Comparison of ENCODE assay signal across 8 mouse cellular contexts in the genomic region with DNA sequence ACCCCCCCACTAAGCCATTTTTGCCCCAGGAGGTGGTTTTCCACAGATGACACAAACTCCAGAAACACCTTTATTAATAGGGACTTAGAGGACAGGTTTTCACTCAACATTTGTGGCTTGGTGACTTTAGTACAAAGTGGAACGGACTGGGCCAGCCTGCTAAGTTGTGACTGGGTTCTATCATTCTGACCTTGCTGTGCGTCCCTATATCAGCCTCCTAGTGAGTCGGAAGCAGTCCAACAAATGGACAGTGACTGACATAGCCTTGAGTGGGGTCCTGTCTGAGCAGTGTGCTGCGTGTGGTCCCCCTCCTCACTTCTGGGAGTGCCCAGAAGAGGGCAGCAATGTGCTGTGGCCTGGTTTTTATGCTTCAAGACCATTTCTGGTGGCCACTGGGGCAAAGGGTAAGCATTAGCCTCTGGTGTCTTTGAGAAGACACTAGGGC. TPM values are rescaled to one million over a fixed set of nuclear protein-coding genes. Genes with fewer than 3 reads are reported as not detected.
DNase-seq lines count a peak whose midpoint lies in the region; ATAC-seq and TF ChIP-seq lines count a peak whose summit lies in the region.

No protein-coding gene starts in this region.

- H3K9ac ChIP-seq in ES-Bruce4 (ENCODE audit: low read depth, poor library complexity, severe bottlenecking), result peak overlapping the region; percentile 98
- H3K9ac ChIP-seq in kidney, embryonic 14.5 days (ENCODE audit: low read depth, low read length), result peak overlapping the region; percentile 78

- H3K27ac ChIP-seq in ES-Bruce4 (ENCODE audit: insufficient read depth, low read length), result peak overlapping the region; percentile 96
- peak overlapping the region; percentile 90 for H3K27ac ChIP-seq in kidney, embryonic 14.5 days (ENCODE audit: low read depth, low read length)
- H3K27ac ChIP-seq in small intestine, adult 2 months (ENCODE audit: insufficient read depth, low read depth, low read length), result peak overlapping the region; percentile 77; the same call in 1 of the 2 replicates

- peak; percentile 61 to 82 for DNase-seq in adrenal gland, adult (ENCODE audit: inconsistent age in 2 of 2, low spot score in 1 of 2)
- no peak for DNase-seq in adrenal gland, adult 8-10 months
- peak; percentile 87 to 88 for DNase-seq in cerebellum, postnatal 10 days
- DNase-seq in lung, postnatal 10 days, result peak; percentile 76

- no peak for TF ChIP-seq EP300 in ES-Bruce4 (IDR thresholded peaks at IDR 0.05; ENCODE audit: insufficient read depth, low read depth, low read length)

- peak; percentile 72 for TF ChIP-seq CTCF in ES-Bruce4 (IDR thresholded peaks at IDR 0.05; ENCODE audit: low read depth, low read length)
- TF ChIP-seq CTCF in small intestine, adult 2 months (IDR thresholded peaks at IDR 0.05; ENCODE audit: extremely low read depth, insufficient read length, insufficient replicate concordance, low read depth, low read length), result peak; percentile 79; the same call in 1 of the 2 replicates

- 1% methylated on average over 4 of the region's 4 CpGs for WGBS in kidney, embryonic 14.5 days
- WGBS in small intestine, adult 2 months, result 2% methylated on average over 4 of the region's 4 CpGs

- H3K4me1 ChIP-seq in ES-Bruce4 (ENCODE audit: control insufficient read depth, insufficient read depth, low read length), result no peaks in the 10 kb centered on the region
- H3K4me1 ChIP-seq in kidney, embryonic 14.5 days (ENCODE audit: control insufficient read depth, insufficient read depth, low read length), result peaks cover 33% of the 10 kb centered on the region
- peaks cover 14% of the 10 kb centered on the region for H3K4me1 ChIP-seq in small intestine, adult 2 months (ENCODE audit: control insufficient read depth, insufficient read depth, insufficient read length, low read length)

- peak; percentile 11 for TF ChIP-seq POLR2A in ES-Bruce4 (IDR thresholded peaks at IDR 0.05; ENCODE audit: insufficient read depth, low read length)
- no peak for TF ChIP-seq POLR2A in small intestine, adult 2 months (IDR thresholded peaks at IDR 0.05; ENCODE audit: low read depth, low read length)

- H3K4me3 ChIP-seq in ES-Bruce4 (ENCODE audit: low read depth, low read length), result peak overlapping the region; percentile 99
- peak overlapping the region; percentile 62 for H3K4me3 ChIP-seq in kidney, embryonic 14.5 days (ENCODE audit: low read length)
- H3K4me3 ChIP-seq in small intestine, adult 2 months (ENCODE audit: low read depth, low read length), result peak overlapping the region; percentile 52

- peak overlapping the region; percentile 79 for H3K4me2 ChIP-seq in kidney, embryonic 14.5 days (replicated peaks; ENCODE audit: low read depth, low read length)

- peak; percentile 6; the same call in 1 of the 2 replicates for ATAC-seq in granulocyte monocyte progenitor cell, adult 5-6 weeks (replicated peaks; ENCODE audit: poor library complexity, severe bottlenecking)
- no peak for ATAC-seq in kidney, embryonic 14.5 days (ENCODE audit: low FRiP score, low TSS enrichment)

- no peaks in the 10 kb centered on the region for H3K27me3 ChIP-seq in ES-Bruce4 (ENCODE audit: control insufficient read depth, insufficient read depth, low read length, poor library complexity, severe bottlenecking)
- H3K27me3 ChIP-seq in kidney, embryonic 14.5 days (ENCODE audit: control insufficient read depth, insufficient read depth, low read length), result no peaks in the 10 kb centered on the region
- H3K27me3 ChIP-seq in small intestine, adult 2 months (ENCODE audit: control insufficient read depth, insufficient read depth, low read length), result no peaks in the 10 kb centered on the region

- no peaks in the 10 kb centered on the region for H3K9me3 ChIP-seq in ES-Bruce4 (replicated peaks; ENCODE audit: control insufficient read depth, insufficient read depth, low read length, poor library complexity, severe bottlenecking)
- no peaks in the 10 kb centered on the region for H3K9me3 ChIP-seq in kidney, embryonic 14.5 days (ENCODE audit: control insufficient read depth, low read length)

- peaks cover 27% of the 10 kb centered on the region for H3K36me3 ChIP-seq in ES-Bruce4 (ENCODE audit: control insufficient read depth, insufficient read depth, low read length, poor library complexity, severe bottlenecking)
- H3K36me3 ChIP-seq in kidney, embryonic 14.5 days (ENCODE audit: control insufficient read depth, insufficient read depth, low read length), result peaks cover 21% of the 10 kb centered on the region
- peaks cover 8% of the 10 kb centered on the region for H3K36me3 ChIP-seq in small intestine, adult 2 months (ENCODE audit: control insufficient read depth, insufficient read depth, low read length)

RNA-seq across cellular contexts. Expression of a gene that starts 1.3 kb away (rescaled TPM):
- total RNA-seq in adrenal gland, adult 8-10 months (2022), result 100 to 1,000 TPM in 3 of 4 experiments, 10 to 100 TPM in 1; 92.1 to 189 (median 132) TPM
- polyA plus RNA-seq in ES-Bruce4 (2011; ENCODE audit: insufficient read depth, insufficient read length, low read depth, missing spikeins), result 145 and 168 TPM in 2 replicates
- 83.9 and 102 TPM in 2 replicates for total RNA-seq in granulocyte monocyte progenitor cell, adult 5-6 weeks (2014; fragmentation: Nextera tagmentation)
- 61.5 and 104 TPM in 2 replicates for total RNA-seq in granulocyte monocyte progenitor cell, adult 5-6 weeks (2017)
- polyA plus RNA-seq in kidney, embryonic 14.5 days (2014; fragmentation: Nextera tagmentation; extraction: Ambion mirVana), result 69.0 and 88.5 TPM in 2 replicates
- 75.8 and 113 TPM in 2 replicates for polyA plus RNA-seq in small intestine, adult 2 months (2012; rRNA removed)

RNA-seq across cellular contexts. Expression of a gene that starts 5.0 kb away (rescaled TPM):
- 1 to 10 TPM in 3 of 4 experiments, under 1 TPM in 1; 0.81 to 3.5 (median 2.4) TPM for total RNA-seq in adrenal gland, adult 8-10 months (2022)
- 1.2 and 1.5 TPM in 2 replicates for polyA plus RNA-seq in ES-Bruce4 (2011; ENCODE audit: insufficient read depth, insufficient read length, low read depth, missing spikeins)
- total RNA-seq in granulocyte monocyte progenitor cell, adult 5-6 weeks (2014; fragmentation: Nextera tagmentation), result 0.77 TPM in 1 of 2 replicates, not detected in the other
- 1.1 TPM in 1 of 2 replicates, not detected in the other for total RNA-seq in granulocyte monocyte progenitor cell, adult 5-6 weeks (2017)
- polyA plus RNA-seq in kidney, embryonic 14.5 days (2014; fragmentation: Nextera tagmentation; extraction: Ambion mirVana), result 2.7 and 2.8 TPM in 2 replicates
- 1.2 and 6.1 TPM in 2 replicates for polyA plus RNA-seq in small intestine, adult 2 months (2012; rRNA removed)

RNA-seq across cellular contexts. Expression of a gene that starts 20.6 kb away (rescaled TPM):
- 10 to 100 TPM; 58.5 to 88.8 (median 71.0) TPM for total RNA-seq in adrenal gland, adult 8-10 months (2022)
- polyA plus RNA-seq in ES-Bruce4 (2011; ENCODE audit: insufficient read depth, insufficient read length, low read depth, missing spikeins), result 13.0 and 14.8 TPM in 2 replicates
- 18.9 and 19.0 TPM in 2 replicates for total RNA-seq in granulocyte monocyte progenitor cell, adult 5-6 weeks (2014; fragmentation: Nextera tagmentation)
- total RNA-seq in granulocyte monocyte progenitor cell, adult 5-6 weeks (2017), result 5.9 and 9.1 TPM in 2 replicates
- 16.7 and 31.6 TPM in 2 replicates for polyA plus RNA-seq in kidney, embryonic 14.5 days (2014; fragmentation: Nextera tagmentation; extraction: Ambion mirVana)
- polyA plus RNA-seq in small intestine, adult 2 months (2012; rRNA removed), result 26.1 and 31.9 TPM in 2 replicates

RNA-seq across cellular contexts. Expression of a gene that starts 40.6 kb away (rescaled TPM):
- 10 to 100 TPM; 49.1 to 61.2 (median 53.8) TPM for total RNA-seq in adrenal gland, adult 8-10 months (2022)
- 1.7 and 3.3 TPM in 2 replicates for polyA plus RNA-seq in ES-Bruce4 (2011; ENCODE audit: insufficient read depth, insufficient read length, low read depth, missing spikeins)
- not detected in 2 replicates for total RNA-seq in granulocyte monocyte progenitor cell, adult 5-6 weeks (2014; fragmentation: Nextera tagmentation)
- total RNA-seq in granulocyte monocyte progenitor cell, adult 5-6 weeks (2017), result not detected in 2 replicates
- polyA plus RNA-seq in kidney, embryonic 14.5 days (2014; fragmentation: Nextera tagmentation; extraction: Ambion mirVana), result 1.6 and 1.8 TPM in 2 replicates
- polyA plus RNA-seq in small intestine, adult 2 months (2012; rRNA removed), result 0.50 and 0.77 TPM in 2 replicates

RNA-seq across cellular contexts. Expression of a gene that starts 50.2 kb away (rescaled TPM):
- total RNA-seq in adrenal gland, adult 8-10 months (2022), result 10 to 100 TPM; 24.3 to 37.6 (median 32.2) TPM
- polyA plus RNA-seq in ES-Bruce4 (2011; ENCODE audit: insufficient read depth, insufficient read length, low read depth, missing spikeins), result 20.4 and 22.8 TPM in 2 replicates
- total RNA-seq in granulocyte monocyte progenitor cell, adult 5-6 weeks (2014; fragmentation: Nextera tagmentation), result 21.2 and 21.6 TPM in 2 replicates
- total RNA-seq in granulocyte monocyte progenitor cell, adult 5-6 weeks (2017), result 21.8 and 27.8 TPM in 2 replicates
- 36.4 and 36.9 TPM in 2 replicates for polyA plus RNA-seq in kidney, embryonic 14.5 days (2014; fragmentation: Nextera tagmentation; extraction: Ambion mirVana)
- 16.9 and 33.7 TPM in 2 replicates for polyA plus RNA-seq in small intestine, adult 2 months (2012; rRNA removed)
